Mouse (Mus musculus) retina, postnatal 7 days (tissue): ENCODE data around the gene Elmo1.

ENCODE experiments used
- DNase-seq: peaks from one replicate; pipeline ENCODE4 v3.0.0-alpha.2; 2012; ENCODE audit warnings: low read depth, low spot score

The Elmo1 gene

GRCm38 (mm10) chr13:20464161-20464560, 373.8 kb downstream of the Elmo1 start:
- no peak for DNase-seq

DNA sequence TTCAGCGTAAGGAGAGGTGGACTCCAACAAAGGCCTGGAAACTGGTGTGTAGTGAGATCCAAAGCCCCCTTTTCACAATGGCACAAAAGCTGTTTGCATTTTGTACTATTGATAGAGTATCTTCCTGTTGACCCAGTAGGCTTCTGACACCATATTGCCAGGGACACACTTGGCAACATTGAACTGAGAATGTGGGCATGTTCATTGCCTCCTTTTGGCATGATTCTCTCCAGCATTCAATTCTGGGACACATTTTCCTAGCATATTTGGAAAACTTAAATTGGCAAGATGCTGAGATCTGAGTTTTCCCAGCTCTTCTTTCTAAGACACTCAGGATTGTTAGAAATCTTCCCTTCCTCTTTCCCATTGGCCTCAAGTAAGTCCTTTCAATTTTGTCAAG, 377.0 kb downstream of the Elmo1 start:
- no peak for DNase-seq

DNA sequence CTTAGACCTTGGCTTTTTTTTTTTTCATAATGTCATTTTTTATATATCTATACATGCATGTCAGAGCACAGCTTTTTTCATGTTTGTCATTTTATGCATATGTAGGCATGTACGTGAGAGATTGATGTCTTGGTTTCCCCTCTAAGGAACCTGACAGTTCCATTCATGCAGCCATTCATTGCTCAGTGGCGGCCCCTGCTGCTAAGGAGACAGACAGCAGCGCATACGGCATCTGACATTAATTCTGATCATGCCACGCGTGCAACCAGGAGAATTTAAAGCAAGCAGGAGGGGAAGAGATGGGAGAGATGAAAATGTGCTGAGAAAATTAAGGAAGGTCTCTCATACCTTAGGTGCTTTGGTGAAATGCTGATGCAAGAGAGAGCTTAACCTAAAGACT, 381.3 kb downstream of the Elmo1 start:
- DNase-seq: peak; percentile 43

- DNase-seq: no peak
Measured at GRCm38 (mm10) chr13:20472301-20472831, 382.0 kb downstream of the Elmo1 start.

DNA sequence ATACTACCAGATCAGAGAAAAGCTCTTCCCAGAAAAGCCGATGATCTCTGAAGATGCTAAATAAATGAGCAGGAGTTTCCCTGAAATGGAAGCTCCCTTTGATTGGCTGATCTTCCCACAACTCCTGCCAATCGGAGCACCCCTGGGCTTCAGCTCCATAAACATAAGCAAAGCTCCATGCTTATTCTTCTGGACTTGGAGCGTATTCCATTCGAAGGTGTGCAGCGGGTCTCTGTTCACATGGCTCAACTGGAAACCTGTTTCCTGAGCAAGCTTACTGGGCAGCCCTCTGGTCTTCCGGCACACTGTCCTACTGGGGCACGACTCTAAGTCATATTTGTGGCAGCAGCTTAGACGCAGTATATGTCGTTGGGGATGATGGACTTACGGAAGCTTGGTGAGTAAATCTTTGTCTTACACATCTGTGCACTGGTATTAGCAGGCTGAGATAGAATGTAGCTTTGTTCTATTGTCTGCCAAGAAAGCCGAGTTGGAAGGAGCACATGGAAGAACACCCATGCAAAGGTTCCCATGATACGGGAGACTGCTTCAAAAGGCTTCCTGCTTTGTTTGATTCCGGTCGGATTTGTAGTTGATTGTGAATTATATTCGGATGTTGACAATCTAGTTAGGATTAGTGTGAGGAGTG, 382.6 kb downstream of the Elmo1 start:
- DNase-seq: no peak

- no peak for DNase-seq
Measured at GRCm38 (mm10) chr13:20473641-20474078, 383.3 kb downstream of the Elmo1 start.

DNA sequence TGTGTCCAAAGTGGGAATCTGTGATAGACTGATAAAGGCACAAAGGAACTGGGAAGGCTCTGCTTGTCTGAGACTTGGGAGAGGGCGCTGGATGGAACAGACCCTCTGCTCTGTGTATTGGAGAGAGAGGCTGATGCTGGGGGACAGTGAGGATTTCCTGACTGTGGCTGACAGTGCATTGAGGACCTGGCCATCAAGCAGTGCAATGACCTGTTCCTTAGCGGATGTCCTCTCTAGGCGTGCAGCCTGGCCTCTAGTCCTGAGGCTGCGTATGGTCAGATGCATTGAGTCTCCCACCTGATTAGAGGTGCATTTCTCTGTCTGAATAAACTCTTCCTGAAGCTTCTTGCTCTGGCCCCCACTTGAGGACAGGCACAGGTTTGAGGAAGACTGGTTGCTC, 384.2 kb downstream of the Elmo1 start:
- no peak for DNase-seq

DNA sequence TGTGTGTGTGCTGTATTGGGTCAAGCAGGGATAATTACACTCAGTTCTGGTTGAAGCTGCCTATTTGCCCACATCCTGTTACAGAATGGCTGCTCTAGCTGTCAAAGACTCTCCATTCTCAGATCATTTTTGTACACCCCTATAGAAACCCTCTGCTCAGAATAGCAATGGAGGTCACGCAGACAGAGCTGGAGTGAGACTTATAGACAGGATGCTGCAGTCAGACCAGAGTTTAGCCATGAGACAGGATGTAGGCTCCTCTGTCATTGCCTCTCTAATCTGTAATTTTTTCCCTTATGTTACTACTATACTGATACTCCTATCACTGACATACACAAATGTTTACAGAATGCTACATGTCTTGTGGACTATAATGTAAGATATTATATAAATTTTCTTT, 391.4 kb downstream of the Elmo1 start:
- DNase-seq: no peak

DNA sequence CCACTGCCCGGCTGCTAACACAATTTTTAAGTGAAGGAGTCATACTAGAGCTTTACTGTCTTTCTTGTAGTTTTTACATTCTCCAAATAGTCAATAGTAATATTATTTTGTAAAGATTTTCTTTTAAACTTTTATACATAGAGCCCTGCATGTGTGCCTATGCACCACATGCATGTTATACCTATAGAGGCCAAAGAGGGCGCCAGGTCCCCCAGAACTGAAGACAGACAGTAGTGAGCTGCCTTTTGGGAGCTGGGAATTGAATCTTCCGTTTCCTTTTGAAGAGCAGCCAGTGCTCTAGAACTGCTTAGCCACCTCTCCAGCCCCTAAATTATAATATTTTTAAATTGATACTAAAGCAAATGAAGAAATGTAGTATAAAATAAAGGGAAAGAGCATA, 398.7 kb downstream of the Elmo1 start:
- DNase-seq: no peak

GRCm38 (mm10) chr13:20489698-20490417, 399.5 kb downstream of the Elmo1 start:
- peak; percentile 36 for DNase-seq

GRCm38 (mm10) chr13:20490860-20491594, 400.6 kb downstream of the Elmo1 start:
- DNase-seq: no peak

GRCm38 (mm10) chr13:20491666-20492065, 401.3 kb downstream of the Elmo1 start:
- no peak for DNase-seq

GRCm38 (mm10) chr13:20494047-20494739, 403.8 kb downstream of the Elmo1 start:
- DNase-seq: no peak

DNA sequence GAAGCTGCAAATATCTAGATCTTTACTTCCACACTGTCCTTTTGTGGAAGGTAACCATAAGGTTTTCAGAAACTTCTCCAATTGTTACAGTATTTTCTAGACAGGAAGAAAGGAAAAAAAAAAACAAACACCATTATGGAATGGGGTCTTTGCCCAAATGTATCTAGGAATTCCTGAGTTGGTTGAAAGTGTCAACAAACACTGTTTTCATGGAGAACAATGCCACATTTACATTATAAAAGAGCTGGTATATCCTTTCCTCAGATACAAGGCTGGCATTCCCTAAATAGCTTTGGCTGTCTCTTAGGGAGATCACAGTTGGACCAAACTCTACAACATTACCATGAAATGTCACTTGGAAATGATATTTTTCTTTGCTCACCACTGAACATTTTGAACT, 411.5 kb downstream of the Elmo1 start:
- no peak for DNase-seq

- DNase-seq: no peak
Measured at GRCm38 (mm10) chr13:20503371-20503770, 413.0 kb downstream of the Elmo1 start.

GRCm38 (mm10) chr13:20507381-20508129, 417.2 kb downstream of the Elmo1 start:
- DNase-seq: no peak

DNA sequence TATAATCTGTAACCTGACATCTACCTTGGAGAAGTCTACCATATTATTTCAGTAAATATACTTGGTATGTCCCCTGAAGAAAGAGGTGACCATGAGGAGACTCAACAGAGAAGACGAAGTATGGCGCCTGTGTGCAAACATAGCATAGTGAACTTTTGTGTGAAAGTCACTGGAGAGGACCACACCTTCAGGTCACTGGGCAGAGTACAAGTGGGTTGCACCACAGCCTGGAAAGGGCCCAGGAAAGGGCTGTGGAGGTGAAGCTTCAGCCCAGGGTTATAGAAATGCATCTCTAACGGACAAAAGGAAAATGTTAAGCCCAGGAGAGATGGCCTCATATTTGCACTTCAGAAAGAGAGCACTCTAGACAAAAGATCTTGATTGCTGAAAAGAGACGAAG, 420.6 kb downstream of the Elmo1 start:
- no peak for DNase-seq

DNA sequence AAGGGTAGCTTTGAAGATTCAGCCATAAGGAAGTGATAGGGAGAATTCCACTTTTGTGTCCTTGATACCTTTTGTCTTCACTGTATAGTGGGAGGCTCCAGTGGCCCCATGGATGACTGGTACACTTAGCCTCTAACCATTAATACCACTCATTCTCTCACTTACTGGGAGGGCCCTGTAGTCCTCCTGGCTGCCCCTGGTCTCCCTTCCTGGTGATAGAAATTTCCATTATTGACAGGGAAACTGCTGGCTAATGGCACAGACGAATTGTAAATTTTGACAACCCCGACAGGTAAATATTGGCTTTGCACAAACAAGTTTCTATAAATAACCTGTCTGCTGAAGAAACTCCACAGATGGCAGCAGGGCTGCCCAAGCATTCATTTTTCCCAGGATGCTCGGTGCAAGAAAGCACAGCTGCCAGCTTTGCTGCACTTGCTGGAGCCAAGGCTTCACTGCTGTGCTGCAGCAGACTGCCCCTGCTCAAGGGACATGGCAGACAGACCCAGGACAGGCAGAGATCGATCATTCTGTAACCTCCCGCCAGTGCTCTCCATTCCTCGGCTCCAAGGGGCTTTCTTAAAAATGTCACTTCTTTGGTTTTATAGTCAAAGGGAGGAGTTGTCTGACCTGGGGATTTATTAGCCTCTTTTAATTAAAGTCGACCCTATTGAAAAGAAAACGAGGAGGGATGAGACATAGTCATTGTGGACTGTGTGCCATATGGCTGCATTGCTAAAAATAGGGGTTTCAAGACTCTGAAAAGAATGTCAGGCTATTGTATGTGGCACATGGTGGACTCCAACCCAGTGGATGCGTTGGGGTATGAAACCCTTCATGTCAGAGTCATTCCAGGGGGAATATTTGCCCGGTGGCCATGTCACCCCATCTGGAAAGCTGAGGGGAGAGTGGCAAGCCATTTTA, 422.2 kb downstream of the Elmo1 start:
- DNase-seq: no peak

DNA sequence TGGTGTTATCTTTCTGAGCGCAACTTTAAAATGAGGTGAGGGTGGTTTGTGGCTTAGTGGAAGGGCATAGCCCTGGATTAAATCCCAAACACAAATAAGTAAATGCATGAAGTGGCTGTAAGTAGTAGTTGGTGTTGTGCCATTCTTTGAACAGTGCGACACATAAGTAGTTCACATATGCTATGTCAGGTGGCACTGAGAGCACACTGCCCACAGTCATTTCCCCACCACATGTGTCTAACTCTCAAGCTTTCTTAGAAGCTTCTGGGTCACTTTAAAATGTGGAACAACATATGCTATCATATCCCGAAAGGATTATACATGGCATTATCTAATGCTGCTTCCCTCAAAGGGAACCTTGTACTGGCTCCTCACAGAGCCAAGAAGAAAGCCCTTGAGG, 424.3 kb downstream of the Elmo1 start:
- DNase-seq: no peak

- no peak for DNase-seq
Measured at GRCm38 (mm10) chr13:20516096-20516495, 425.7 kb downstream of the Elmo1 start.
